Mouse (Mus musculus): ENCODE data around the gene AC129217.1. TPM values are rescaled to one million over a fixed set of nuclear protein-coding genes. Genes with fewer than 3 reads are reported as not detected.

AC129217.1 gene
- polyA plus RNA-seq, 1 experiment from 2014 or later = not detected

- ATAC-seq (ENCODE audit: insufficient read depth) (peak; percentile 52; the same call in 1 of the 2 replicates), DNase-seq (peak; percentile 30)
- Histone ChIP-seq H3K27ac (ENCODE audit: low read depth) (peak overlapping the region; percentile 63; the same call in 1 of the 2 replicates), H3K4me2 (peak overlapping the region; percentile 93), H3K9me3 (ENCODE audit: low read depth, low read length) (no peaks in the 10 kb centered on the region), H3K36me3 (ENCODE audit: insufficient read depth) (peaks cover 26% of the 10 kb centered on the region), H3K4me3 (ENCODE audit: low read depth, low read length) (peak overlapping the region; percentile 98), H3K9ac (peak overlapping the region; percentile 94), H3K27me3 (ENCODE audit: insufficient read depth, low read length) (no peaks in the 10 kb centered on the region), H3K4me1 (ENCODE audit: insufficient read depth) (peaks cover 6% of the 10 kb centered on the region; the same call in 1 of the 2 replicates)
- WGBS = 36% methylated on average over 9 of the region's 9 CpGs
- no peak for TF ChIP-seq CTCF (IDR thresholded peaks at IDR 0.05; ENCODE audit: low read depth)
Measured at GRCm38 (mm10) chr19:8870838-8871237, 41.3 kb downstream of the AC129217.1 start.

- H3K27me3 ChIP-seq (ENCODE audit: insufficient read depth, low read length) = no peaks in the 10 kb centered on the region
- 1% methylated on average over 56 of the region's 59 CpGs for WGBS
- H3K9me3 ChIP-seq (ENCODE audit: low read depth, low read length) = no peaks in the 10 kb centered on the region
- H3K4me3 ChIP-seq (ENCODE audit: low read depth, low read length) = peak within 1 kb of the TSS; percentile 98
- peak within 1 kb of the TSS; percentile 76 for H3K27ac ChIP-seq (ENCODE audit: low read depth)
- peaks cover 6% of the 10 kb centered on the region; the same call in 1 of the 2 replicates for H3K4me1 ChIP-seq (ENCODE audit: insufficient read depth)
- H3K36me3 ChIP-seq (ENCODE audit: insufficient read depth) = peaks cover 33% of the 10 kb centered on the region
- ATAC-seq (ENCODE audit: insufficient read depth) (peak; percentile 98), DNase-seq (peak; percentile 97)
- no peak for TF ChIP-seq CTCF (IDR thresholded peaks at IDR 0.05; ENCODE audit: low read depth)
- H3K4me2 ChIP-seq = peak within 1 kb of the TSS; percentile 93
- peak within 1 kb of the TSS; percentile 94 for H3K9ac ChIP-seq
Measured at GRCm38 (mm10) chr19:8871267-8872186, 42.0 kb downstream of the AC129217.1 start, which contains the start of gene Ubxn1. Ubxn1 (plus strand) TSS chr19:8871496.

GRCm38 (mm10) chr19:8872266-8872840 is 42.8 kb downstream of the AC129217.1 start:
- Histone ChIP-seq H3K9me3 (ENCODE audit: low read depth, low read length) (no peaks in the 10 kb centered on the region), H3K4me1 (ENCODE audit: insufficient read depth) (peaks cover 6% of the 10 kb centered on the region; the same call in 1 of the 2 replicates), H3K4me3 (ENCODE audit: low read depth, low read length) (peak overlapping the region; percentile 98), H3K4me2 (peak overlapping the region; percentile 93), H3K27me3 (ENCODE audit: insufficient read depth, low read length) (no peaks in the 10 kb centered on the region), H3K9ac (peak overlapping the region; percentile 94), H3K27ac (ENCODE audit: low read depth) (peak overlapping the region; percentile 76), H3K36me3 (ENCODE audit: insufficient read depth) (peaks cover 37% of the 10 kb centered on the region)
- ATAC-seq (ENCODE audit: insufficient read depth) = no peak
- 66% methylated on average over 10 of the region's 10 CpGs for WGBS
- DNase-seq = no peak
- TF ChIP-seq CTCF (IDR thresholded peaks at IDR 0.05; ENCODE audit: low read depth) = no peak

GRCm38 (mm10) chr19:8875031-8875430 is 45.5 kb downstream of the AC129217.1 start:
- Histone ChIP-seq H3K9me3 (ENCODE audit: low read depth, low read length) (no peaks in the 10 kb centered on the region), H3K4me2 (no peak overlapping the region), H3K4me1 (ENCODE audit: insufficient read depth) (peaks cover 6% of the 10 kb centered on the region; the same call in 1 of the 2 replicates), H3K36me3 (ENCODE audit: insufficient read depth) (peaks cover 37% of the 10 kb centered on the region), H3K27me3 (ENCODE audit: insufficient read depth, low read length) (no peaks in the 10 kb centered on the region), H3K9ac (no peak overlapping the region), H3K4me3 (ENCODE audit: low read depth, low read length) (no peak overlapping the region), H3K27ac (ENCODE audit: low read depth) (no peak overlapping the region)
- no peak for TF ChIP-seq CTCF (IDR thresholded peaks at IDR 0.05; ENCODE audit: low read depth)
- ATAC-seq (ENCODE audit: insufficient read depth) (no peak), DNase-seq (no peak)
- WGBS = 89% methylated on average over 7 of the region's 7 CpGs

GRCm38 (mm10) chr19:8880311-8881033 is 50.9 kb downstream of the AC129217.1 start, which contains the start of gene Uqcc3:
Uqcc3 (minus strand) TSS chr19:8880923.
- ATAC-seq (ENCODE audit: insufficient read depth) = peak; percentile 97
- no peaks in the 10 kb centered on the region for H3K9me3 ChIP-seq (ENCODE audit: low read depth, low read length)
- H3K36me3 ChIP-seq (ENCODE audit: insufficient read depth) = peaks cover 15% of the 10 kb centered on the region
- no peaks in the 10 kb centered on the region for H3K4me1 ChIP-seq (ENCODE audit: insufficient read depth)
- peak within 1 kb of the TSS; percentile 82 for H3K4me3 ChIP-seq (ENCODE audit: low read depth, low read length)
- DNase-seq = peak; percentile 92
- H3K4me2 ChIP-seq = peak within 1 kb of the TSS; percentile 87
- peak within 1 kb of the TSS; percentile 83; the same call in 1 of the 2 replicates for H3K27ac ChIP-seq (ENCODE audit: low read depth)
- H3K27me3 ChIP-seq (ENCODE audit: insufficient read depth, low read length) = no peaks in the 10 kb centered on the region
- no peak for TF ChIP-seq CTCF (IDR thresholded peaks at IDR 0.05; ENCODE audit: low read depth)
- H3K9ac ChIP-seq = peak within 1 kb of the TSS; percentile 90
- under 1% methylated on average over 42 of the region's 42 CpGs for WGBS

GRCm38 (mm10) chr19:8881034-8881392 is 51.4 kb downstream of the AC129217.1 start:
- DNase-seq (no peak), ATAC-seq (ENCODE audit: insufficient read depth) (peak; percentile 43)
- Histone ChIP-seq H3K9ac (peak overlapping the region; percentile 90), H3K4me3 (ENCODE audit: low read depth, low read length) (peak overlapping the region; percentile 82), H3K27me3 (ENCODE audit: insufficient read depth, low read length) (no peaks in the 10 kb centered on the region), H3K36me3 (ENCODE audit: insufficient read depth) (peaks cover 10% of the 10 kb centered on the region), H3K9me3 (ENCODE audit: low read depth, low read length) (no peaks in the 10 kb centered on the region), H3K27ac (ENCODE audit: low read depth) (0 out of 2 replicates have a peak overlapping the region, but pooled peaks have one; percentile 83), H3K4me2 (peak overlapping the region; percentile 87), H3K4me1 (ENCODE audit: insufficient read depth) (no peaks in the 10 kb centered on the region)
- WGBS = 10% methylated on average over 3 of the region's 3 CpGs
- no peak for TF ChIP-seq CTCF (IDR thresholded peaks at IDR 0.05; ENCODE audit: low read depth)
